Mouse (Mus musculus) olfactory bulb, adult 2 months (tissue): ENCODE measurements at regions not wholly inside any gene's neighbourhood (a gene's known extent, or its start where the extent isn't known, plus 50 kb on each side); places are given as distances from the start of the nearest gene placed in this dataset.

Experiments
- CTCF ChIP-seq: fragments of 200-500 bp; IDR thresholded peaks from 2 replicates; pipeline ENCODE4 v1.5.1; 2012; ENCODE audit warnings: low read depth, mild to moderate bottlenecking, low read length, moderate library complexity; ENCODE audit not compliant: insufficient read depth
- POLR2A ChIP-seq: fragments of 200-500 bp; IDR thresholded peaks from 2 replicates; pipeline ENCODE4 v1.6.1; 2012; ENCODE audit warnings: mild to moderate bottlenecking, low read depth, low read length, moderate library complexity; ENCODE audit not compliant: insufficient read depth

DNA sequence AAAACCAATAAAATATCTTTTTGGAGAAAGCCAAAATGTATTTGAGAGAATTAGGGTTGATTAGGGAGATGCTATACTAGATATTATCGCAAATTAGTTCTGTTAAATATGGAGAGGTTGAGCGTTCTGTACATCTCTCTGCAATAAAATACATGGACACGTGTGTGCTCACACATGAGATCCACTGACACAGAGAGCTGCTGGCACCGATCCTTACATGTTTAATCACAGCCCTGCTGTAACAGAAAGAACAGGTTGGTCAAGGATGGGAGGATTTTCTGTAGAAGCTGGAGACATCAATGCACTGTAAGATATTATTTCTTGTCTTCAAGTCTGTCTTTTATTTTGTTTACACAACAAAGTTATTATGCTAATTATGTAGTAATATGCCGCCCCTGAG is 366.2 kb upstream of the Fam92a start:
- TF ChIP-seq CTCF (no peak), POLR2A (no peak)
